Mouse (Mus musculus): ENCODE measurements around the gene Stk10. TPM values are rescaled to one million over a fixed set of nuclear protein-coding genes. Genes with fewer than 3 reads are reported as not detected.
A peak's percentile ranks its signal among the peaks of the same experiment; 100 is the strongest.

Stk10 gene
- total RNA-seq, 2 experiments from 2014 or later, result 7.5 to 8.3 TPM

DNA sequence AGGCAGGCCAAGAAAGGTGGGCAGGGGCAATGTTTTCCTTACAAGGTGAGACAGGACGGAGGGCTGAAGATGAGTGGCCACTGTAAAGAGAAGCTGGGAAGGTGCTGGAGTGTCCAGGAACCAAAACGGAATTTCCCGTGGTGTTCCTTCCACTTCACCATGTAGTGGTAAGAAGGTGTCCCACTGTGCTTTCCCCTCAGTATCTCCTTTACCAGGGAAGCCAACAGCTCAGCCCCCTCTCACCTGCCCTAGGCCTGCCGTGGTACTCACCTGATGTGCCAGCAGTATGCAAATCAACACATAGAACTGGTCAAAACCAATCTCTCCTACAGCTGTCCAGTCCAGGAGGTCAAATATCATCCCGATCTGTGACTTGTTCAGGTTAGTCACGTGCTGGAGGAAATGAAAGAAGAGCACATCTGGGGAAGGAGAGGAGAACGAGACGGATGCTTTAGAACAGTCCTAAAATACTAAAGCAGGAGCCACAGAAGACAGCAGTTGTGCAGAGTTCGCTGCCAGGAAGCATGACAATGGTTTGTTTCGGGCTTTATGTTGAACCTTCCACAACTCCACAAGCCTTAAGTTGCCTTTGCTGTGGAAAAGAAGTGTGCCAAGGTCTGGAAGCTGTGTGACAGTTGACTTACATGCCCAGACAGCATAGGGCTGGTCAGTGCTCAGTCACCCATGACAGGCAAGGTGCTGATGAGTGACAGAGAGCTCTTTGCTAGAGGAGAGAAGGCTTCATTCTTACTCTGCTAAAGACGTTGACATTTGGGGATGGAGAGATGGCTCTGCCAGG lies 8.8 kb upstream of the Stk10 start:
- DNase-seq (ENCODE audit: low spot score in 2 of 2), result no peak

DNA sequence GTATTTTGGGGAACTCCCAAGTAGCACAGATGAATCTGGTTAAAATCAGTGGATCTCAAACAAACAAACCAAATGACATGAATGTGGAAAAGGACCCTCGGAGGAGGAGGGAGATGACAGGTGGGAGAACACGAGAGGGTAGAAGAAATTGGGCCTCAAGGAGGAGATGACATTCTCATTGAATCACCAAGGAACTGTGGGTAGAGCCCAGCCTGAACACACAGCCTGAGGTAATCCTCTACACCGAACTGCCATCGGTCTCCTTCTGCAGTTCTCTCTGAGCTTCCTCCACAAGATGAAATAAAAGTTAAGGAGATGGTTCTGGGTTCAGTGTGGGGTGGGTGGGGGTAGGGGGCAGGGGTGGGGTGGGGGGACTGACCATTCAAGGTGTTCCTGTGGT lies 6.1 kb upstream of the Stk10 start:
- no peak for DNase-seq (ENCODE audit: low spot score in 2 of 2)

DNA sequence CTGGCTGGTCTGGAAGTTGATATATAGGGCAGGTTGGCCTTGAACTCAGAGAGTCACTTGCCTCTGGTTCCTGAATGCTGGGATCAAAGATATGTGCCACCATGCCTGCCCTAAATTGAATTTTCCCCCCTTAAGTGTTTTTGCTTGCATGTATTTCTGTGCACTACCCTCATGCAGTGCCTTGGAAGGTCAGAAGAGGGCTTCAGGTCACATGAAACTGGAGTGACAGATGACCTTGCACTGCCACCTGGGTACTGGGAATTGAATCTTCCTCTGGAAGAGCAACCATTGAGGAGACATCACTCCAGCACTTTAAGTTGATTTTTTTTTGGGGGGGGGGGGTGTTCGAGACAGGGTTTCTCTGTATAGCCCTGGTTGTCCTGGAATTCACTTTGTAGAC lies 3.0 kb upstream of the Stk10 start:
- DNase-seq (ENCODE audit: low spot score in 2 of 2), result no peak

DNA sequence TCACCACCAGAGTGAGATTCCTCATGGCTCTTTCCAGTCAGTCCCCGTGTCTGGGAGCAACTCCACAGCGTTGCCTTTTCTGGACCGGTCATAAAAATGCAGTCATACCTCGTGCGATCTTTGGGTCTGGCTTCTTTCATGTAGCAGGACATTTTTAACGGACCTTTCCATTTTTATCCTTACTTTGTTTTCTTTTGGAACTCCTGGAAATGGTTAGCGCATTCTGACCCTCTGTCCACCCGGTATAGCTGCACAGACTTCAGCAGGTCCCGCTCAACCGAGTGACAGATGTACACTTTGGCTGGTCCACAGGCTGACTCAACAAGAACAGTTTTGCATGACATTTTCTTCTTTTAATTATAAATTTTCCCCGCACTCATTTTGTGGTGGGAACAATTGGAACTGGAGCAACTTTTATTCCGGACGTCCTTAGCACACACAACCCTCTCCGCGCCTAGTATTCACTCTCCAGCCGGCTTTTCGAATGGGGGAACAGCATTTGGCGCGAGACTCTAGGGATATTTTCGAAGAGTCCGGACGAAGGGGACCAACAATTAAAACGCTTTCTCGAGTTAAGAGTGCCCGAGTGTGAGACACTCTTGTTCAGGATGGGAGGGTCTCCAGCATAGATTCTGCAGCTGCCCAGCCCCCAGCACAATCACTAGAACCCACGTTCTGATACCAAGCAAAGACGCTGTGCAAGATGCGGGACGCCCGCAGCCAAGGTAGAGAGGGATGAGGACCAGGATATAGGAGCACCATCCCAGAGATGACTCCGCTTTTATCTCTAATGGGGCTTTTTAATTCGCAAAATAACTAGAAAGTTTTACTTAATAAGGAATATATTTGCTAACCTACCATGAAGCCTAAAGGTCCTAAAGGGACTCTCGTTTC lies 987 bp upstream of the Stk10 start, which contains the start of gene Efcab9:
Efcab9 (minus strand) TSS at position 211 of the 894 bp plus-strand sequence.
- no peak for DNase-seq (ENCODE audit: low spot score in 2 of 2)

DNA sequence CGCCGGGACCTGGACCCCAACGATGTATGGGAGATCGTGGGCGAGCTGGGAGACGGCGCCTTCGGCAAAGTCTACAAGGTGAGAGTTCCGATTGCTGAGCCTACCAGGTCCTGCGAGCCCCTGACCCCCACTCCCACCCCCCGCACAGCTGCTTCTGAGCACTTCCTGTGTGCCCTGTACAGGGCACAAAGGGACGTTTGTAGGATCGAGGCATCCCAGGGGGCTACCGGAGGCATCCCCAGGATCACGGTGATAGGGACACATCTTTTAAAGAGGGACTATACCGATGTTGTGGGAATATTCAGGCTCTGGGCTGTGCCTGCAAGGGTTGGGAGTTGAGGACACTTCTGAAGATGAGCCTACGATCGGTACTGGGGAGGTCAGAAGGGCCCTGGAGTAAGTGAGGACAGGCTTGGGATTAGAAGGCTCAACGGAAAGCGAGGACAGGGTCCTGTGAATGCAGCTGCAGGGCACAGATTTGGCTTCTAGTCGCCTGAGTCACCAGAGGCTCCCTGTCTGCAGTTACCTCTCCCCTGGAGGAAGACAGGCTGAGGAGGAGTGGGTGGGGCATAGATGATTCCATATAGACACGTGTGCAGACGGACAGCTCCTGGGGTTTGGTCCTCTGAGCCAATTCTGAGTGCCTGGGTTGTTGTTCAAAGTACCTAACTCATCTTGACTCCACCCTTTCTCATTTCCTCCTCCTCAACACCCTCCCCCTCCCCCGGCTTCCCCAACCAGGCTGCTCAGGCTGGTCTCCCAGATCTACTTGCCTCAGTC lies 567 bp downstream of the Stk10 start:
- no peak for DNase-seq (ENCODE audit: low spot score in 2 of 2)

DNA sequence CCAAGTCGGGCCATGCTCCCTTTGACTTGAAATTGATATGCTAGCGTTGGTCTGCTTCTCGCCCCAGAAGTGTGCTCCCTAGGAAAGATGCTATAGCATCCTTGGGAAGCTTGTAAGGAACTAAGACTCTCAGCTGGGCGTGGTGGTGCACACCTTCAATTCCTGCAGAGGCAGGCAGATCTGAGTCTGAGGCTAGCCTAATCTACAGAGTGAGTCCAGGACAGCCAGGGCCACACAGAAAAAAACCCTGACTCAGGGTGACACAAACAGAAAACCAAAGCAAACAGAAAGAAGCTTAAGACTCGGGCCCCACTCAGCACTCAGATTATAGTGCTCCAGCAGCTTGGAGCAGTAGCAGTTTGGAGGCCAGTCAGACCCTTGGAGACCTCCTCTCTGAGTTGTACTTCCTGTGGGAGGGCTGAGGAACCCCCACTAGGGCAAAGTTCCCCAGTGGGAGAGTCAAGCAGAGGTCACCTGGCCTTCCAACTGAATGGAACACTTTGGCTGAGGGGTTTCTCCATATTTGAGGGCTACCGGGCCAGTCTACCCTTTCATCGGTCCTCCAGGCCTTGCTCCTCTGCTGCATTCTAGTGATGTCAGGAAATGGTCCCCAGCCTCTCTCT lies 1.5 kb downstream of the Stk10 start:
- DNase-seq (ENCODE audit: low spot score in 2 of 2), result no peak

DNA sequence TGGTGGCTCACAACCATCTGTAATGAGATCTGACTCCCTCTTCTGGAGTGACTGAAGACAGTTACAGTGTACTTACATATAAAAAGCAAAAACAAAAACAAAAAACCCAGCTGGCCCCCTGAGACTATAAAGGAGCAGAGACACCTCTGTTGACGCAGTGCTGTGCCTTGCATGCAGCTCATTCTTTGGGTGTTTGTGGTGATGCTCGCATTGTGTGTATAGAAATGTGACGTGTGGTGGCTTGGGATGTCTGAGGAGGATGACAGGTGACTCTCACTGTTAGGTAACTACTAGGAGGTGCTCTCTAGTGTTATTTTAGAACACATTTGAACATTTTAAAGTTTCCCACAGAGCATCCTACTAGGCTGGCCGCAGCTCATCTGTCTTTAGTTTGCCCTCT lies 2.5 kb downstream of the Stk10 start:
- DNase-seq (ENCODE audit: low spot score in 2 of 2), result no peak

DNA sequence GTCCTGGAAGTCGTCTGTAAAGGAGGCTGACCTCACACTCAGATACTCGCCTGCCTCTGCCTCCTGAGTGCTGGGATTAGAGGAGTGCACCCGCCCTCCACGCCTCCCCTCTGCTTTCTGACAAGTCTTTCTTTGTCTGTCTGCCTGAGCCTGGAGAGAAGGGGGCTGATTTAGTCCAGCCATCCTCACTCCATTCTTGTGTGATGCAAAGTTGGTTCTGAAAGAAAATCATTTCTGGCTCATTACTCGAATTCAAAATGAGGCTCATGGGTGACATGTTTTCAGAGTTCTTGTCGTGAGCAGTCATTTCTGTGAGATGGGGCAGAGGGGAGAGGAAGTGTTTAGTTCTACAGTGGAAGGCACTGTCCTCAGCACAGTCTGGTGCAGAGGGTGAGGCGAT lies 3.8 kb downstream of the Stk10 start:
- no peak for DNase-seq (ENCODE audit: low spot score in 2 of 2)

DNA sequence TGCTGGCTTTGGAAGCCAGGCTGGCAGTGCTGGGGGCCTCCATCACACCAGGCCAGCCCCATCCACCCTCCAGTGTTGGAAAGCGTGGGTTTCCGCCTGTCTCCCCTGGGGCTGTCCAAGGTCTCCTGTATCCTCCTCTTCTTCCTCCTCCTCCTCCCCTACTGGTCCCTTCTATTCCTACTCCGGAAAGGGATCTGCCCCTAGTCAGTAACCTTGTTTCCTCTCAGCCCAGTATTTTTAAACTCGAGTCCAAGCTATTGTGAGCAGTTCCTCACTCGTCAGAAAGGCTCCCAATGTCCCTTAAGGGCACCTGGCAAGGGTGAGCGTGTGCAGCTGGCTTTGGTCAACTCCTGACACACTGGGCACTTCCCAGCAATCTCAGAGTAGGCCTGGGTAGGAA lies 5.3 kb downstream of the Stk10 start:
- DNase-seq (ENCODE audit: low spot score in 2 of 2), result no peak

DNA sequence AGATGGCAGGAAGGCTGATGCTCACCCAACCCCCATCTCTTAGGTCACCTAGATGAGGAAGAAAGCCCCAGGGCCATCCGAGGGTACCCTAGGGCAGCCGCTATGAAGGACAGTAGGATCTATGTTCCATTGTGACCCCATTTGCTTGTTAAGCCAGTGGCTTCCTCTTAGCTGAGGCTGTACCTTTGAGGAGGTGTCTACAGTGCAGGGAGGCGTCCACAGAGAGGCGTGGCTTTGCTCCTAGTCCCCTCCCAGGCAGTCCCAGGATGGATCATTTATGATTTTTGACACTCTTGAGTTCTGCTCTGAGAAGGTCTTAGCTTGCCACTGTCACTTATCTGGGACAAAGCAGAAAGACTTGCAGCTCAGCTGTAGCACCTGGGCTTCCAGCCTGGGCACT lies 5.7 kb downstream of the Stk10 start:
- no peak for DNase-seq (ENCODE audit: low spot score in 2 of 2)

DNA sequence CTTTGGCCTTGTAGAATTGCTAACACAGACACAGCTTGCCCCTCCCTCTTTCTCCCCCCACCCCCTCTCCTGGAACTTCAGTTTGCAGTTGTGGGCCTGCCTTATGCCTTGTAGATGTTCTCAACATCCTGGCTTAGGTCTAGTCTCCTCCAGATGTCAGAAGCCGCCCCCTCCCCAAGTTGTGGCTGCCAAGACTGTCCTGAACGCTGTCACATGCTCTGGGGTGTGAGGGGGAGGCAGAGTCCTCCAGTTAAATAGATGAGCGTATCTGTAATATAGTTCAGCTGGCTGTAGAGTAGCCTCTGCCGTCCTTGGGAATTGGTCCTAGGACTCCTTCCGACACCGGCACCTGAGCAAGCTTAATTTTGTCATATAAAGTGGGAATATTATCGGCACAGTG lies 6.6 kb downstream of the Stk10 start:
- DNase-seq (ENCODE audit: low spot score in 2 of 2), result no peak

DNA sequence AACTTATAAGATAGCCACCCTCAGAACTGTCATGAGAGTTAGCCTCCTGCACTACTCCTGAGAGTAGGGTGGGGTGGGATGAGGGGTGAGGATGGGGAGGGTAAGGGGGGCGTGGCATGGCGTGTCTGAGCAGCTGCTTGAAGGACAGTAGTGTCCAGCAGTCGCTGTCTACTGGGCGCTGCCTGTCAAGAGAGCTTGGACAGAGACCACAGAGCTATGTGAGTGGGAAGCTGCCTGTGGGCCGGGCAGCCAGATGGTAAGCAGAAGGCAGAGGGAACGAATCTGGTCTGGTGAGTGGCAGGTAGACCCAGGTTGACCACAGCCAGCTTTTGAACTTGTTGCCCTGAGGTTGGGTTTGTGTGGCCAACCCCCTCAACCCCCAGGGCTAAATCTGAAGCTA lies 7.4 kb downstream of the Stk10 start:
- DNase-seq (ENCODE audit: low spot score in 2 of 2), result no peak

DNA sequence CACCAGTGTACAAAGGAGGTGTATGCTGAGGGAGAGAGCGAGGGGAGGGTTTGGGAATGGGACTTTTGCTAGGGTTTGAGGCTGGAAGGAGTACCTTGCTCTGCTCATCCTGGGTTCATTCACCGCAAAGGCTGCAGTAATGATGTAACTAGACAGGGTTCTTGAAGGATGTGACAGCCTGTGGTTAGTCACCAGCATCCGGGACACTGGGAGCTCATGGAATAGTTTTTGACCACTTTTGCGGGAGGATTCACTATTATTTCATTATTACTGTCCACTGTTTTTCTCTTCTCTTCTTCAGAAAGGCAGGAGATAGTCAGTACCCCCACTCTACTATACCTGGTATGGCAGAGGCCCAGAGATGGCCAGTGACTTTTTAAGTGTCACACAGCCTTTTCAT lies 9.1 kb downstream of the Stk10 start:
- DNase-seq (ENCODE audit: low spot score in 2 of 2), result no peak

DNA sequence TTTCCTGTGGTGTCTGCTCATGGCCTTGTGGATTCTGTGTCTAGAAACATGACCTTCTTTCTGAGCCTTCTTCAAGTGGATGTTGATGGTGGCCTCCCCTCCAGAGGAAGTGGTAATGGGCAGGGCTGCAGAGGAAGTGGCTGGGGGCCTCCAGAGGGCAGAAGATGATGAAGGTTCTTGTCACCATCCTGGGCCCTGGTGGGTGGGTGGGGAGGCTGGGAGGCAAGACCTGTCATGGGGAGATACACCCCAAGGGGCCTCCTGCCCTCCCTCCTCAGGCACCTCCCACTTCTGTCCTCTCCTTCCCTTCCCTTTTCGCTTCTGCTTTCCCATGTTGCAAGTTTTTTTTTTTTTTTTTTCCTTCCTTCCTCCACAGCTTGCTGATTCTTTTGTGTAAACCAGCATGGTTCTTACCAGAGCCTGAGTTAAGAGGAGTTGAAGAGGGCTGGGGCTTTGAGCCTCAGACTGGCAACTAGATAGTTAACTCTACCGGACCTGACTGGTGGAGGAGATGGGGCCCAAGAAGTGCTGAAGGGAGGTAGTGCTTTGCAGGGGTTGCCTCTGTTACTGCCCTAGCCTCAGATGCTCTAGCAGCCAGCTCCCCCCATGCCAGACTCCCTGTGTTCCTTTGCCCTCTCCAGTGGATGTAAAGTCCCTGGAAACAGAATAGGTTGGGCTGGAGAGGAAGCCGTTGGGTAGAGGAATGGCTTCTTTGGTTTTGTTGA lies 9.7 kb downstream of the Stk10 start:
- DNase-seq (ENCODE audit: low spot score in 2 of 2), result no peak

DNA sequence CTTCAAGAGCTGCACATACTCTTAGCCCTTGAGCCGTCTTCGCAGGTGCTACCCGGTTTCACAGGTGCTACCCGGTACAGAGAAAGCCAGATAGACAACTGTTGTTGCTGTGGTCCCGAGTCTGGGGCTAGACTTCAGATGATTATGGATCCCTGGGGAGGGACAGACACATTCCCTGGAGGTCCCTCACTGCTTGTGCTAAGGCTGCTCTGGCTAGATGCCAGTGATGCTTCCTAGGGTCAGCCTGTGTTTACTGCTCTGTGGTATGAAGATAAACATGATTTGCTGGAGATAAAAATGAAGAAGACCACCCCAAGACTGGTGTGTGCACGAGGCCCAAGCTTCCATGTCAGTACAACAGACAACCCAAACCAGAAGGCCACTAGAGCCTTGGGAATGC lies 10.9 kb downstream of the Stk10 start:
- DNase-seq (ENCODE audit: low spot score in 2 of 2), result no peak

DNA sequence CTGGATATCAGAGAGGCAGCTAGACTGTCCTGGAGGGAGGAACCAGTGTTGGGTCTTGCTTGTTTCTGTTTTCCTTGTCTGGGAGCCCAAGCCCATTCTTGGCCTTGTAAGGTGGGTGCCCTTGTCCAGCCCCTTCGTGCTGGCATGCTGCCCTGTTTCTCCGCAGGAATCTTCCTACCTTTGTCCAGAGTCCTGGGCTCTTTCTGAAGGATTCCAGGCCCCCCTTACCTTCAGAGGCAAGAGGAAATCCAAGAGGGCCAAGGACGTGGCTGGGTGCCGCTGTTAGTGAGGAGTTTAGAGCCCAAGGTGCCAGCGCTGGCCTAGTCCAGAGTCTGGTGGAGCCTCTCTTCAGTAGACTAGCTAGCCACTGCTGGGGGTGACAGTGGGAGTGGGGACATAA lies 11.4 kb downstream of the Stk10 start:
- no peak for DNase-seq (ENCODE audit: low spot score in 2 of 2)

DNA sequence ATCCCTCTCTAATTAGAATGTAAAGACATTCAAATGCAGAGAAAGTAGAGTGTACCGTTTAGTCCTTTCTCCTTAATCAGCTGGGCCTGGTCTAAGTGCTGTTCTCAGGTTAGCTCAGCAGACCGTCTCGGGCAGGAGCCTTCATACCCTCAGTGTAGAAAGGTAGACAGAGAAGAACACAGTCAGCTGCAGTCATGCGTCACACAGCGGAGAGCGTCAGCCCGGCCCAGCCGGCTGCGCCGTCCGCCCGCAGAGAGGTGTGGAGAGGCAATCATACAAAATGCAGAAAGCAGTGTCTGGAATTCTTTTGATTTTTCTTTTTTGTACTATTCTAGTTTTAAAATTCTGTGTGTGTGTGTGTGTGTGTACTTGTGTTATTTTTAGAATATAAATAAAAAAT lies 12.5 kb downstream of the Stk10 start:
- DNase-seq (ENCODE audit: low spot score in 2 of 2), result no peak

DNA sequence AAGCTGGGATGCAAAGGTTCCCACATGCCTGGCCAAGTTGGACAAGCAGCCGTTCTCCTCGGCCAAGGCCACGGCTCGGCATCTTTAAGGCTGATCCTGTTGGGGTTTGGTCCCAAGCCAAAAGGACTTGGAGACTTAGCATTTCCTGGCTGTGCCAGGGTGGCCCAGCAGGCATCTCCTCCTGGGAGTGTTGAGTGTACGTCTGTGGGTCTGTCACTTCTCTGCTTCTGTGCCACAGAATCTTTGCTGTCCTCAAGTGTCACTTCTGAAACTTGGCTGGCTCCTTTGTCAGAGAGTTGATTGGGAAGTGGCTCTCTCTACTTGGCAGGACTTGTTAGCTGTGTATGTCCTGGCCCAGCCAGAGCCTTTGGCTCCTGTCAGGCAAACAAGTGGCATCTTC lies 13.4 kb downstream of the Stk10 start:
- peak in 1 of 2 experiments; percentile 62 for DNase-seq (ENCODE audit: low spot score in 2 of 2)

DNA sequence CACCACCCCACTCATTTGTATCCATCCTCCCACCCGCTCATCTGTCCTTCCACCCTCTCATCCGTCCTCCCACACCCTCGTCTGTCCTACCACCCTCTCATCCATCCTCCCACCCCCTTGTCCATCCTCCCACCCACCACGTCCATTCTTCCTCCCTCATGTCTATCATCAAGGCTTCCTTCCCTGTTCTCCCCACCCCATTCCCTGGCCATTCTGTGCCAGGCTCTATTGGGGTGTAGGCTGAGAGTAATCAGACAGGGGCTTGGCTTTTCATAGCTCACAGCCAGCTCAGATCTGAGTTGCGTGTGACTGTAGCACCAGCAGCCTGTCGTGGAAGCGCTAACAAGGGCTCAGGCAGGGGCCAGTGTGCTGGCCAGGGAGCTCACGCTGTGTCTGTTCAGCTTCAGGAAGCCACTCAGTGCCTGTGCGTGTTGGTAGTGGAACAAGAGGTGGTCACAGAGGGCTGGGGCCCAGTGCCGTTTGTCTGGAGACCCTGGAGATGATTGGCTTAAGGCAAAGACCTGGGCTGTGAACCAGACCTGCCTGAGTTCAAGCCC lies 14.4 kb downstream of the Stk10 start:
- no peak for DNase-seq (ENCODE audit: low spot score in 2 of 2)

DNA sequence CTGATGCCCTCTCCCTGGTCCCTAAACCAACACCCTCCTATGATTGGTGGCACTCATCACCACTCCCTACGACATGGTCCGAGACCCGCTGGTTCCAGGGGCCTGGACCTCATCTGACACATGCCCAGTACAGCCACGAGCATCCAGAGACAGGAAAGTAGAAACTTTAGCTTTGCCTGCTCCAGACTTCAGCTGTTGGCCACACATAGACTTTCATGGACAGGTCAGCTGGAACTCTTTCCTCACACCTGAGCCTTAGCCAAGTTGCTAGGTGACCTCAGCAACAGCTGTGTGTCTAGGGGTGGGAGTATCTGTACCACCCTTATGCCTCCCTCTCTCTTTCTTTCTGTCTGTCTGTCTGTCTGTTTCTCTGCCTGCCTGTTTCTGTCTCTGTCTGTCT lies 15.1 kb downstream of the Stk10 start:
- no peak for DNase-seq (ENCODE audit: low spot score in 2 of 2)

Data from layer of hippocampus, postnatal 14 days (tissue).